Mouse (Mus musculus): Measurements from ENCODE around the gene Qrsl1.

The Qrsl1 gene

GRCm38 (mm10) chr10:43870752-43871151 lies 30.8 kb downstream of the Qrsl1 start:
- DNase-seq (ENCODE audit: low spot score), result no peak

GRCm38 (mm10) chr10:43856351-43856750 lies 45.2 kb downstream of the Qrsl1 start:
- no peak for DNase-seq (ENCODE audit: low spot score)

GRCm38 (mm10) chr10:43855916-43856315 lies 45.6 kb downstream of the Qrsl1 start:
- no peak for DNase-seq (ENCODE audit: low spot score)

- no peak for DNase-seq (ENCODE audit: low spot score)
Observed at GRCm38 (mm10) chr10:43851898-43852297, 49.6 kb downstream of the Qrsl1 start.

GRCm38 (mm10) chr10:43849478-43849877 lies 52.1 kb downstream of the Qrsl1 start:
- DNase-seq (ENCODE audit: low spot score), result no peak

- DNase-seq (ENCODE audit: low spot score), result no peak
Observed at GRCm38 (mm10) chr10:43846141-43846622, 55.4 kb downstream of the Qrsl1 start.

GRCm38 (mm10) chr10:43845442-43845841 lies 56.1 kb downstream of the Qrsl1 start:
- DNase-seq (ENCODE audit: low spot score), result no peak

- DNase-seq (ENCODE audit: low spot score), result no peak
Observed at GRCm38 (mm10) chr10:43841441-43841840, 60.1 kb downstream of the Qrsl1 start.

GRCm38 (mm10) chr10:43832868-43833267 lies 68.7 kb downstream of the Qrsl1 start:
- DNase-seq (ENCODE audit: low spot score), result no peak

GRCm38 (mm10) chr10:43830251-43831018 lies 71.1 kb downstream of the Qrsl1 start:
- DNase-seq (ENCODE audit: low spot score), result no peak

- no peak for DNase-seq (ENCODE audit: low spot score)
Observed at GRCm38 (mm10) chr10:43828686-43829015, 72.9 kb downstream of the Qrsl1 start.

GRCm38 (mm10) chr10:43827958-43828685 lies 73.4 kb downstream of the Qrsl1 start:
- no peak for DNase-seq (ENCODE audit: low spot score)

GRCm38 (mm10) chr10:43826773-43827621 lies 74.5 kb downstream of the Qrsl1 start:
- DNase-seq (ENCODE audit: low spot score), result no peak

GRCm38 (mm10) chr10:43825696-43826095 lies 75.8 kb downstream of the Qrsl1 start:
- no peak for DNase-seq (ENCODE audit: low spot score)

- no peak for DNase-seq (ENCODE audit: low spot score)
Observed at GRCm38 (mm10) chr10:43824713-43825112, 76.8 kb downstream of the Qrsl1 start.
